Mouse (Mus musculus): ENCODE measurements around the gene Sprr2a1.
"Not testable (repeated sequence)": the region's sequence is repeated elsewhere in the genome, so short reads cannot be mapped to it uniquely, and the experiment has no call there.

GRCm38 (mm10) chr3:92248494-92248893 is 32.9 kb downstream of the Sprr2a1 start:
- not testable (repeated sequence) for TF ChIP-seq EP300, CTCF (IDR thresholded peaks at IDR 0.05; ENCODE audit: low read depth)

Data from liver, postnatal 0 days (tissue).